Mouse (Mus musculus): Measurements from ENCODE around the gene Gm11027.

Gm11027 gene

GRCm38 (mm10) chr12:116279181-116279580 is 4.0 kb downstream of the Gm11027 start:
- DNase-seq (ENCODE audit: low spot score) = no peak

GRCm38 (mm10) chr12:116280149-116280652 is 5.0 kb downstream of the Gm11027 start:
- no peak for DNase-seq (ENCODE audit: low spot score)

- peak; percentile 100 for DNase-seq (ENCODE audit: low spot score)
Measured at GRCm38 (mm10) chr12:116280653-116281364, 5.6 kb downstream of the Gm11027 start, which contains the start of gene Esyt2. Esyt2 (plus strand) TSS chr12:116281196.

- DNase-seq (ENCODE audit: low spot score) = peak; percentile 52
Measured at GRCm38 (mm10) chr12:116281427-116282281, 6.5 kb downstream of the Gm11027 start.

GRCm38 (mm10) chr12:116282856-116283255 is 7.7 kb downstream of the Gm11027 start:
- no peak for DNase-seq (ENCODE audit: low spot score)

GRCm38 (mm10) chr12:116283511-116283910 is 8.3 kb downstream of the Gm11027 start:
- no peak for DNase-seq (ENCODE audit: low spot score)

- no peak for DNase-seq (ENCODE audit: low spot score)
Measured at GRCm38 (mm10) chr12:116293185-116293584, 18.0 kb downstream of the Gm11027 start.

- no peak for DNase-seq (ENCODE audit: low spot score)
Measured at GRCm38 (mm10) chr12:116293599-116294292, 18.6 kb downstream of the Gm11027 start.

- no peak for DNase-seq (ENCODE audit: low spot score)
Measured at GRCm38 (mm10) chr12:116299906-116300305, 24.7 kb downstream of the Gm11027 start.

- no peak for DNase-seq (ENCODE audit: low spot score)
Measured at GRCm38 (mm10) chr12:116302181-116302580, 27.0 kb downstream of the Gm11027 start.

GRCm38 (mm10) chr12:116306042-116306441 is 30.9 kb downstream of the Gm11027 start:
- DNase-seq (ENCODE audit: low spot score) = no peak

- no peak for DNase-seq (ENCODE audit: low spot score)
Measured at GRCm38 (mm10) chr12:116307870-116308269, 32.7 kb downstream of the Gm11027 start.

- DNase-seq (ENCODE audit: low spot score) = no peak
Measured at GRCm38 (mm10) chr12:116308612-116309011, 33.4 kb downstream of the Gm11027 start.

GRCm38 (mm10) chr12:116313816-116314215 is 38.6 kb downstream of the Gm11027 start:
- no peak for DNase-seq (ENCODE audit: low spot score)

GRCm38 (mm10) chr12:116315498-116315897 is 40.3 kb downstream of the Gm11027 start:
- no peak for DNase-seq (ENCODE audit: low spot score)

GRCm38 (mm10) chr12:116317818-116318217 is 42.6 kb downstream of the Gm11027 start:
- DNase-seq (ENCODE audit: low spot score) = no peak

All from embryo, embryonic 10 days (tissue).